Mouse (Mus musculus): Measurements from ENCODE around the gene Cpt1c. TPM values are rescaled to one million over a fixed set of nuclear protein-coding genes. Genes with fewer than 3 reads are reported as not detected.

Cpt1c gene
- polyA plus RNA-seq, 1 experiment from 2014 or later = 27.2 TPM

- peaks cover 12% of the 10 kb centered on the region; the same call in 1 of the 2 replicates for H3K4me1 ChIP-seq (replicated peaks; ENCODE audit: control insufficient read depth, insufficient read depth, low read length)
- peak overlapping the region; percentile 19; the same call in 1 of the 2 replicates for H3K27ac ChIP-seq (ENCODE audit: low read depth, low read length)
- H3K4me2 ChIP-seq (ENCODE audit: low read depth, low read length, severe bottlenecking) = peak overlapping the region; percentile 79
- no peak for ATAC-seq (replicated peaks; ENCODE audit: low FRiP score)
- H3K4me3 ChIP-seq (ENCODE audit: low read depth, low read length) = peak overlapping the region; percentile 96
- H3K27me3 ChIP-seq (ENCODE audit: control insufficient read depth, insufficient read depth, low read length) = no peaks in the 10 kb centered on the region
- peaks cover 15% of the 10 kb centered on the region for H3K36me3 ChIP-seq (ENCODE audit: control insufficient read depth, insufficient read depth, low read length)
- H3K9ac ChIP-seq (ENCODE audit: low read length) = peak overlapping the region; percentile 93
- DNase-seq (ENCODE audit: low spot score) = no peak
- H3K9me3 ChIP-seq (ENCODE audit: control insufficient read depth, low read length) = no peaks in the 10 kb centered on the region
- WGBS = 1% methylated on average over 20 of the region's 20 CpGs
Measured at GRCm38 (mm10) chr7:45015344-45015956, 40.8 kb upstream of the Cpt1c start.

GRCm38 (mm10) chr7:45014096-45014451 is 39.4 kb upstream of the Cpt1c start:
- WGBS = 90% methylated on average over 3 of the region's 3 CpGs

GRCm38 (mm10) chr7:45013366-45014095 is 38.9 kb upstream of the Cpt1c start:
- DNase-seq (ENCODE audit: low spot score) = no peak
- no peak for ATAC-seq (replicated peaks; ENCODE audit: low FRiP score)
- Histone ChIP-seq H3K36me3 (ENCODE audit: control insufficient read depth, insufficient read depth, low read length) (peaks cover 15% of the 10 kb centered on the region), H3K27me3 (ENCODE audit: control insufficient read depth, insufficient read depth, low read length) (no peaks in the 10 kb centered on the region), H3K9ac (ENCODE audit: low read length) (no peak overlapping the region), H3K4me1 (replicated peaks; ENCODE audit: control insufficient read depth, insufficient read depth, low read length) (peaks cover 12% of the 10 kb centered on the region; the same call in 1 of the 2 replicates), H3K9me3 (ENCODE audit: control insufficient read depth, low read length) (no peaks in the 10 kb centered on the region), H3K4me3 (ENCODE audit: low read depth, low read length) (no peak overlapping the region), H3K27ac (ENCODE audit: low read depth, low read length) (no peak overlapping the region), H3K4me2 (ENCODE audit: low read depth, low read length, severe bottlenecking) (no peak overlapping the region)
- WGBS = 97% methylated on average over 16 of the region's 16 CpGs

More at GRCm38 (mm10) chr7:45014096-45014451, 39.4 kb upstream of the Cpt1c start:
- Histone ChIP-seq H3K27ac (ENCODE audit: low read depth, low read length) (no peak overlapping the region), H3K9me3 (ENCODE audit: control insufficient read depth, low read length) (no peaks in the 10 kb centered on the region), H3K4me3 (ENCODE audit: low read depth, low read length) (no peak overlapping the region), H3K4me1 (replicated peaks; ENCODE audit: control insufficient read depth, insufficient read depth, low read length) (peaks cover 12% of the 10 kb centered on the region; the same call in 1 of the 2 replicates), H3K27me3 (ENCODE audit: control insufficient read depth, insufficient read depth, low read length) (no peaks in the 10 kb centered on the region), H3K9ac (ENCODE audit: low read length) (no peak overlapping the region), H3K36me3 (ENCODE audit: control insufficient read depth, insufficient read depth, low read length) (peaks cover 15% of the 10 kb centered on the region), H3K4me2 (ENCODE audit: low read depth, low read length, severe bottlenecking) (no peak overlapping the region)
- DNase-seq (ENCODE audit: low spot score) (no peak), ATAC-seq (replicated peaks; ENCODE audit: low FRiP score) (no peak)

- DNase-seq (ENCODE audit: low spot score) (no peak), ATAC-seq (replicated peaks; ENCODE audit: low FRiP score) (no peak)
- Histone ChIP-seq H3K4me1 (replicated peaks; ENCODE audit: control insufficient read depth, insufficient read depth, low read length) (peaks cover 7% of the 10 kb centered on the region; the same call in 1 of the 2 replicates), H3K9me3 (ENCODE audit: control insufficient read depth, low read length) (no peaks in the 10 kb centered on the region), H3K4me3 (ENCODE audit: low read depth, low read length) (no peak overlapping the region), H3K27me3 (ENCODE audit: control insufficient read depth, insufficient read depth, low read length) (no peaks in the 10 kb centered on the region), H3K9ac (ENCODE audit: low read length) (no peak overlapping the region), H3K27ac (ENCODE audit: low read depth, low read length) (no peak overlapping the region), H3K4me2 (ENCODE audit: low read depth, low read length, severe bottlenecking) (no peak overlapping the region), H3K36me3 (ENCODE audit: control insufficient read depth, insufficient read depth, low read length) (peaks cover 20% of the 10 kb centered on the region)
- 85% methylated on average over 4 of the region's 4 CpGs for WGBS
Measured at GRCm38 (mm10) chr7:45012824-45013223, 38.2 kb upstream of the Cpt1c start.

- Histone ChIP-seq H3K4me2 (ENCODE audit: low read depth, low read length, severe bottlenecking) (no peak overlapping the region), H3K9me3 (ENCODE audit: control insufficient read depth, low read length) (no peaks in the 10 kb centered on the region), H3K27me3 (ENCODE audit: control insufficient read depth, insufficient read depth, low read length) (no peaks in the 10 kb centered on the region), H3K9ac (ENCODE audit: low read length) (no peak overlapping the region), H3K27ac (ENCODE audit: low read depth, low read length) (no peak overlapping the region), H3K4me3 (ENCODE audit: low read depth, low read length) (no peak overlapping the region), H3K36me3 (ENCODE audit: control insufficient read depth, insufficient read depth, low read length) (peaks cover 27% of the 10 kb centered on the region), H3K4me1 (replicated peaks; ENCODE audit: control insufficient read depth, insufficient read depth, low read length) (peaks cover 5% of the 10 kb centered on the region; the same call in 1 of the 2 replicates)
- WGBS = 96% methylated on average over 6 of the region's 6 CpGs
- no peak for ATAC-seq (replicated peaks; ENCODE audit: low FRiP score)
- no peak for DNase-seq (ENCODE audit: low spot score)
Measured at GRCm38 (mm10) chr7:45012011-45012410, 37.4 kb upstream of the Cpt1c start.

GRCm38 (mm10) chr7:45008411-45008810 is 33.8 kb upstream of the Cpt1c start:
- Histone ChIP-seq H3K9ac (ENCODE audit: low read length) (no peak overlapping the region), H3K36me3 (ENCODE audit: control insufficient read depth, insufficient read depth, low read length) (peaks cover 42% of the 10 kb centered on the region), H3K4me2 (ENCODE audit: low read depth, low read length, severe bottlenecking) (no peak overlapping the region), H3K4me3 (ENCODE audit: low read depth, low read length) (no peak overlapping the region), H3K9me3 (ENCODE audit: control insufficient read depth, low read length) (no peaks in the 10 kb centered on the region), H3K27ac (ENCODE audit: low read depth, low read length) (no peak overlapping the region), H3K27me3 (ENCODE audit: control insufficient read depth, insufficient read depth, low read length) (no peaks in the 10 kb centered on the region), H3K4me1 (replicated peaks; ENCODE audit: control insufficient read depth, insufficient read depth, low read length) (no peaks in the 10 kb centered on the region)
- DNase-seq (ENCODE audit: low spot score) (no peak), ATAC-seq (replicated peaks; ENCODE audit: low FRiP score) (no peak)
- WGBS = 95% methylated on average over 19 of the region's 19 CpGs

GRCm38 (mm10) chr7:45007846-45008245 is 33.2 kb upstream of the Cpt1c start:
- Histone ChIP-seq H3K36me3 (ENCODE audit: control insufficient read depth, insufficient read depth, low read length) (peaks cover 45% of the 10 kb centered on the region), H3K4me1 (replicated peaks; ENCODE audit: control insufficient read depth, insufficient read depth, low read length) (no peaks in the 10 kb centered on the region), H3K9me3 (ENCODE audit: control insufficient read depth, low read length) (no peaks in the 10 kb centered on the region), H3K9ac (ENCODE audit: low read length) (no peak overlapping the region), H3K4me3 (ENCODE audit: low read depth, low read length) (no peak overlapping the region), H3K4me2 (ENCODE audit: low read depth, low read length, severe bottlenecking) (no peak overlapping the region), H3K27ac (ENCODE audit: low read depth, low read length) (no peak overlapping the region), H3K27me3 (ENCODE audit: control insufficient read depth, insufficient read depth, low read length) (no peaks in the 10 kb centered on the region)
- ATAC-seq (replicated peaks; ENCODE audit: low FRiP score) = no peak
- 95% methylated on average over 30 of the region's 30 CpGs for WGBS
- no peak for DNase-seq (ENCODE audit: low spot score)

- Histone ChIP-seq H3K27me3 (ENCODE audit: control insufficient read depth, insufficient read depth, low read length) (no peaks in the 10 kb centered on the region), H3K36me3 (ENCODE audit: control insufficient read depth, insufficient read depth, low read length) (peaks cover 43% of the 10 kb centered on the region), H3K9ac (ENCODE audit: low read length) (no peak overlapping the region), H3K27ac (ENCODE audit: low read depth, low read length) (no peak overlapping the region), H3K9me3 (ENCODE audit: control insufficient read depth, low read length) (no peaks in the 10 kb centered on the region), H3K4me1 (replicated peaks; ENCODE audit: control insufficient read depth, insufficient read depth, low read length) (no peaks in the 10 kb centered on the region), H3K4me3 (ENCODE audit: low read depth, low read length) (no peak overlapping the region), H3K4me2 (ENCODE audit: low read depth, low read length, severe bottlenecking) (no peak overlapping the region)
- ATAC-seq (replicated peaks; ENCODE audit: low FRiP score) (no peak), DNase-seq (ENCODE audit: low spot score) (no peak)
- 95% methylated on average over 29 of the region's 29 CpGs for WGBS
Measured at GRCm38 (mm10) chr7:45007141-45007540, 32.5 kb upstream of the Cpt1c start.

All from forebrain, embryonic 11.5 days (tissue).